Mouse (Mus musculus): ENCODE measurements at regions not wholly inside any gene's neighbourhood (a gene's known extent, or its start where the extent isn't known, plus 50 kb on each side); places are given as distances from the start of the nearest gene placed in this dataset.

GRCm38 (mm10) chr2:117019552-117019951 is 101.6 kb upstream of the Spred1 start:
- DNase-seq (ENCODE audit: extremely low spot score in 1 of 2, low spot score in 1 of 2): no peak

GRCm38 (mm10) chr2:117021787-117022186 is 99.4 kb upstream of the Spred1 start:
- DNase-seq (ENCODE audit: extremely low spot score in 1 of 2, low spot score in 1 of 2): peak in 1 of 2 experiments; percentile 35

GRCm38 (mm10) chr2:117023436-117023835 is 97.7 kb upstream of the Spred1 start:
- DNase-seq (ENCODE audit: extremely low spot score in 1 of 2, low spot score in 1 of 2): no peak

GRCm38 (mm10) chr2:117027071-117027470 is 94.1 kb upstream of the Spred1 start:
- no peak for DNase-seq (ENCODE audit: extremely low spot score in 1 of 2, low spot score in 1 of 2)

GRCm38 (mm10) chr2:117028771-117029170 is 92.4 kb upstream of the Spred1 start:
- DNase-seq (ENCODE audit: extremely low spot score in 1 of 2, low spot score in 1 of 2): no peak

GRCm38 (mm10) chr2:117036197-117036872 is 84.8 kb upstream of the Spred1 start:
- DNase-seq (ENCODE audit: extremely low spot score in 1 of 2, low spot score in 1 of 2): peak in 1 of 2 experiments; percentile 37

- DNase-seq (ENCODE audit: extremely low spot score in 1 of 2, low spot score in 1 of 2): no peak
These were observed 81.0 kb upstream of the Spred1 start for GRCm38 (mm10) chr2:117040211-117040610.

GRCm38 (mm10) chr2:117043831-117044230 is 77.3 kb upstream of the Spred1 start:
- DNase-seq (ENCODE audit: extremely low spot score in 1 of 2, low spot score in 1 of 2): no peak

GRCm38 (mm10) chr2:117048290-117048730 is 72.9 kb upstream of the Spred1 start:
- peak in 1 of 2 experiments; percentile 53 for DNase-seq (ENCODE audit: extremely low spot score in 1 of 2, low spot score in 1 of 2)

- no peak for DNase-seq (ENCODE audit: extremely low spot score in 1 of 2, low spot score in 1 of 2)
These were observed 71.1 kb upstream of the Spred1 start for GRCm38 (mm10) chr2:117050061-117050460.

GRCm38 (mm10) chr2:117064126-117064525 is 57.0 kb upstream of the Spred1 start:
- no peak for DNase-seq (ENCODE audit: extremely low spot score in 1 of 2, low spot score in 1 of 2)

GRCm38 (mm10) chr2:117070348-117070747 is 50.8 kb upstream of the Spred1 start:
- DNase-seq (ENCODE audit: extremely low spot score in 1 of 2, low spot score in 1 of 2): no peak

- no peak for DNase-seq (ENCODE audit: extremely low spot score in 1 of 2, low spot score in 1 of 2)
These were observed 50.1 kb upstream of the Spred1 start for GRCm38 (mm10) chr2:117071098-117071497.
